Mouse (Mus musculus) intestine, embryonic 15.5 days (tissue): ENCODE data around the gene Rnf213. TPM values are rescaled to one million over a fixed set of nuclear protein-coding genes. Genes with fewer than 3 reads are reported as not detected.

Experiments
- ATAC-seq: fragments of 200-750 bp; cut with Nextera tagmentation; 2 replicates; pipeline ENCODE4 v1.8.0; 2017; ENCODE audit warnings: moderate TSS enrichment, moderate library complexity
- H3K27ac ChIP-seq: fragments of 300-500 bp; sonication (generic); 2 replicates; pipeline ENCODE4 v1.5.1; 2015; ENCODE audit warnings: mild to moderate bottlenecking, inconsistent platforms
- H3K27me3 ChIP-seq: fragments of 300-500 bp; sonication (generic); replicated peaks from 2 replicates; pipeline ENCODE4 v1.6.1; 2015; ENCODE audit warnings: inconsistent platforms
- H3K36me3 ChIP-seq: fragments of 300-500 bp; sonication (generic); 2 replicates; pipeline ENCODE4 v1.6.1; 2015; ENCODE audit warnings: inconsistent platforms
- H3K4me1 ChIP-seq: fragments of 300-500 bp; sonication (generic); replicated peaks from 2 replicates; pipeline ENCODE4 v1.6.1; 2015; ENCODE audit warnings: inconsistent platforms
- H3K4me2 ChIP-seq: fragments of 300-500 bp; sonication (generic); replicated peaks from 2 replicates; pipeline ENCODE4 v1.6.1; 2015; ENCODE audit warnings: mild to moderate bottlenecking, inconsistent platforms
- H3K4me3 ChIP-seq: fragments of 300-500 bp; sonication (generic); replicated peaks from 2 replicates; pipeline ENCODE4 v1.5.1; 2015; ENCODE audit warnings: inconsistent platforms
- H3K9ac ChIP-seq: fragments of 300-500 bp; sonication (generic); 2 replicates; pipeline ENCODE4 v1.6.1; 2015; ENCODE audit warnings: inconsistent platforms
- H3K9me3 ChIP-seq: fragments of 300-500 bp; sonication (generic); 2 replicates; pipeline ENCODE4 v1.6.1; 2016; ENCODE audit warnings: inconsistent platforms
- WGBS: fragments of 180-500 bp; shearing (Covaris S2); methylation state at CpG from one replicate; pipeline ENCODE4 v1.1.7; 2015; 5-methylcytosine and 5-hydroxymethylcytosine counted together
- polyA plus RNA-seq: library from polyadenylated mRNA; unstranded; fragments of >200 nt; fragmentation: Nextera tagmentation; extraction: Ambion mirVana; gene quantifications from 2 replicates; pipeline ENCODE4 v1.2.1, GENCODE M21; 2015

Rnf213 gene
- polyA plus RNA-seq, 1 experiment from 2014 or later, result 8.3 TPM

- Histone ChIP-seq H3K4me2 (peak overlapping the region; percentile 98), H3K4me3 (peak overlapping the region; percentile 65), H3K27ac (peak overlapping the region; percentile 91), H3K27me3 (0 out of 2 replicates have a peak, but pooled peaks cover 4% of the 10 kb centered on the region), H3K36me3 (no peaks in the 10 kb centered on the region), H3K9me3 (no peaks in the 10 kb centered on the region), H3K9ac (peak overlapping the region; percentile 26; the same call in 1 of the 2 replicates), H3K4me1 (peaks cover 33% of the 10 kb centered on the region)
- WGBS, result 8% methylated on average over 12 of the region's 12 CpGs
- ATAC-seq, result peak; percentile 67
Observed at GRCm38 (mm10) chr11:119392001-119392614, 792 bp upstream of the Rnf213 start.

GRCm38 (mm10) chr11:119393483-119393804, 544 bp downstream of the Rnf213 start:
- Histone ChIP-seq H3K9ac (peak overlapping the region; percentile 56), H3K4me1 (peaks cover 29% of the 10 kb centered on the region), H3K9me3 (no peaks in the 10 kb centered on the region), H3K4me3 (peak overlapping the region; percentile 65), H3K4me2 (peak overlapping the region; percentile 98), H3K27ac (peak overlapping the region; percentile 91), H3K27me3 (0 out of 2 replicates have a peak, but pooled peaks cover 4% of the 10 kb centered on the region), H3K36me3 (no peaks in the 10 kb centered on the region)
- WGBS, result 27% methylated on average over 7 of the region's 7 CpGs
- no peak for ATAC-seq

GRCm38 (mm10) chr11:119394210-119394609, 1.3 kb downstream of the Rnf213 start:
- ATAC-seq, result no peak
- Histone ChIP-seq H3K27me3 (0 out of 2 replicates have a peak, but pooled peaks cover 4% of the 10 kb centered on the region), H3K36me3 (no peaks in the 10 kb centered on the region), H3K9me3 (no peaks in the 10 kb centered on the region), H3K9ac (no peak overlapping the region), H3K4me1 (peaks cover 29% of the 10 kb centered on the region), H3K27ac (0 out of 2 replicates have a peak overlapping the region, but pooled peaks have one; percentile 27), H3K4me3 (peak overlapping the region; percentile 65), H3K4me2 (peak overlapping the region; percentile 98)
- WGBS, result 39% methylated on average over 6 of the region's 6 CpGs

GRCm38 (mm10) chr11:119395394-119395793, 2.5 kb downstream of the Rnf213 start:
- H3K4me1 ChIP-seq, result peaks cover 25% of the 10 kb centered on the region
- no peak overlapping the region for H3K27ac ChIP-seq
- H3K4me2 ChIP-seq, result peak overlapping the region; percentile 98
- 0 out of 2 replicates have a peak, but pooled peaks cover 4% of the 10 kb centered on the region for H3K27me3 ChIP-seq
- ATAC-seq, result no peak
- 0 out of 2 replicates have a peak overlapping the region, but pooled peaks have one; percentile 6 for H3K9ac ChIP-seq
- H3K4me3 ChIP-seq, result no peak overlapping the region
- WGBS, result 30% methylated on average over 7 of the region's 7 CpGs
- H3K9me3 ChIP-seq, result no peaks in the 10 kb centered on the region
- no peaks in the 10 kb centered on the region for H3K36me3 ChIP-seq

- no peak overlapping the region for H3K9ac ChIP-seq
- no peaks in the 10 kb centered on the region for H3K36me3 ChIP-seq
- 44% methylated on average over 13 of the region's 13 CpGs for WGBS
- no peak overlapping the region for H3K4me2 ChIP-seq
- H3K4me3 ChIP-seq, result no peak overlapping the region
- H3K27me3 ChIP-seq, result 0 out of 2 replicates have a peak, but pooled peaks cover 4% of the 10 kb centered on the region
- H3K4me1 ChIP-seq, result peaks cover 20% of the 10 kb centered on the region
- no peak overlapping the region for H3K27ac ChIP-seq
- ATAC-seq, result no peak
- H3K9me3 ChIP-seq, result no peaks in the 10 kb centered on the region
Observed at GRCm38 (mm10) chr11:119395931-119396330, 3.0 kb downstream of the Rnf213 start.

- Histone ChIP-seq H3K36me3 (no peaks in the 10 kb centered on the region), H3K4me3 (no peak overlapping the region), H3K4me1 (peaks cover 19% of the 10 kb centered on the region), H3K9ac (no peak overlapping the region), H3K27ac (no peak overlapping the region), H3K27me3 (0 out of 2 replicates have a peak, but pooled peaks cover 4% of the 10 kb centered on the region), H3K4me2 (no peak overlapping the region), H3K9me3 (no peaks in the 10 kb centered on the region)
- 76% methylated on average over 7 of the region's 7 CpGs for WGBS
- ATAC-seq, result no peak
Observed at GRCm38 (mm10) chr11:119396461-119396860, 3.6 kb downstream of the Rnf213 start.

- no peak overlapping the region for H3K9ac ChIP-seq
- WGBS, result 55% methylated on average over 11 of the region's 11 CpGs
- H3K4me2 ChIP-seq, result no peak overlapping the region
- H3K4me3 ChIP-seq, result no peak overlapping the region
- 0 out of 2 replicates have a peak, but pooled peaks cover 3% of the 10 kb centered on the region for H3K4me1 ChIP-seq
- H3K36me3 ChIP-seq, result 0 out of 2 replicates have a peak, but pooled peaks cover 2% of the 10 kb centered on the region
- no peaks in the 10 kb centered on the region for H3K9me3 ChIP-seq
- H3K27me3 ChIP-seq, result no peaks in the 10 kb centered on the region
- ATAC-seq, result no peak
- no peak overlapping the region for H3K27ac ChIP-seq
Observed at GRCm38 (mm10) chr11:119402501-119403160, 9.7 kb downstream of the Rnf213 start.

GRCm38 (mm10) chr11:119404627-119405026, 11.7 kb downstream of the Rnf213 start:
- no peak overlapping the region for H3K27ac ChIP-seq

GRCm38 (mm10) chr11:119407381-119407780, 14.5 kb downstream of the Rnf213 start:
- Histone ChIP-seq H3K4me1 (0 out of 2 replicates have a peak, but pooled peaks cover 3% of the 10 kb centered on the region), H3K4me2 (no peak overlapping the region), H3K9ac (no peak overlapping the region), H3K4me3 (no peak overlapping the region), H3K27ac (no peak overlapping the region), H3K9me3 (no peaks in the 10 kb centered on the region), H3K27me3 (no peaks in the 10 kb centered on the region), H3K36me3 (peaks cover 20% of the 10 kb centered on the region; the same call in 1 of the 2 replicates)
- 89% methylated on average over 6 of the region's 6 CpGs for WGBS
- no peak for ATAC-seq

More at GRCm38 (mm10) chr11:119404627-119405026, 11.7 kb downstream of the Rnf213 start:
- no peak for ATAC-seq
- Histone ChIP-seq H3K4me1 (0 out of 2 replicates have a peak, but pooled peaks cover 3% of the 10 kb centered on the region), H3K36me3 (0 out of 2 replicates have a peak, but pooled peaks cover 6% of the 10 kb centered on the region), H3K4me2 (no peak overlapping the region), H3K27me3 (no peaks in the 10 kb centered on the region), H3K4me3 (no peak overlapping the region), H3K9me3 (no peaks in the 10 kb centered on the region), H3K9ac (no peak overlapping the region)
- WGBS, result 70% methylated on average over 5 of the region's 5 CpGs

GRCm38 (mm10) chr11:119407977-119408376, 15.1 kb downstream of the Rnf213 start:
- Histone ChIP-seq H3K9ac (no peak overlapping the region), H3K9me3 (no peaks in the 10 kb centered on the region), H3K27me3 (no peaks in the 10 kb centered on the region), H3K27ac (no peak overlapping the region), H3K36me3 (peaks cover 18% of the 10 kb centered on the region; the same call in 1 of the 2 replicates), H3K4me2 (no peak overlapping the region), H3K4me1 (no peaks in the 10 kb centered on the region), H3K4me3 (no peak overlapping the region)
- no peak for ATAC-seq
- WGBS, result 55% methylated on average over 5 of the region's 5 CpGs

- Histone ChIP-seq H3K9ac (no peak overlapping the region), H3K27ac (0 out of 2 replicates have a peak overlapping the region, but pooled peaks have one; percentile 9), H3K4me2 (no peak overlapping the region), H3K9me3 (no peaks in the 10 kb centered on the region), H3K4me3 (no peak overlapping the region), H3K36me3 (peaks cover 11% of the 10 kb centered on the region; the same call in 1 of the 2 replicates), H3K27me3 (no peaks in the 10 kb centered on the region), H3K4me1 (no peaks in the 10 kb centered on the region)
- WGBS, result 36% methylated on average over 16 of the region's 16 CpGs
- no peak for ATAC-seq
Observed at GRCm38 (mm10) chr11:119419327-119420118, 26.6 kb downstream of the Rnf213 start.

- 80% methylated on average over 5 of the region's 5 CpGs for WGBS
- H3K4me2 ChIP-seq, result no peak overlapping the region
- H3K27me3 ChIP-seq, result no peaks in the 10 kb centered on the region
- H3K4me1 ChIP-seq, result no peaks in the 10 kb centered on the region
- ATAC-seq, result no peak
- H3K27ac ChIP-seq, result no peak overlapping the region
- no peak overlapping the region for H3K9ac ChIP-seq
- peaks cover 8% of the 10 kb centered on the region; the same call in 1 of the 2 replicates for H3K36me3 ChIP-seq
- no peak overlapping the region for H3K4me3 ChIP-seq
- H3K9me3 ChIP-seq, result no peaks in the 10 kb centered on the region
Observed at GRCm38 (mm10) chr11:119420426-119420825, 27.5 kb downstream of the Rnf213 start.
